Mouse (Mus musculus): ENCODE results near the gene Tcf20. TPM values are rescaled to one million over a fixed set of nuclear protein-coding genes. Genes with fewer than 3 reads are reported as not detected.

Tcf20 gene
- polyA plus RNA-seq, 1 experiment from 2014 or later = 15.1 TPM

GRCm38 (mm10) chr15:82898141-82898739 lies 89.4 kb downstream of the Tcf20 start:
- WGBS = 13% methylated on average over 11 of the region's 11 CpGs
- H3K4me1 ChIP-seq (ENCODE audit: control insufficient read depth, insufficient read depth, low read length) = peaks cover 3% of the 10 kb centered on the region; the same call in 1 of the 2 replicates
- H3K27ac ChIP-seq (replicated peaks; ENCODE audit: low read depth, low read length) = peak overlapping the region; percentile 96
- peak overlapping the region; percentile 96 for H3K4me2 ChIP-seq (ENCODE audit: low read depth, low read length)
- H3K9me3 ChIP-seq (replicated peaks; ENCODE audit: control insufficient read depth, low read length) = no peaks in the 10 kb centered on the region
- no peak for ATAC-seq (replicated peaks; ENCODE audit: insufficient number of reproducible peaks, low FRiP score, low TSS enrichment, low read depth)
- H3K27me3 ChIP-seq (ENCODE audit: control insufficient read depth, insufficient read depth, low read length) = no peaks in the 10 kb centered on the region
- no peaks in the 10 kb centered on the region for H3K36me3 ChIP-seq (replicated peaks; ENCODE audit: control insufficient read depth, insufficient read depth, low read depth, low read length)
- peak overlapping the region; percentile 99 for H3K4me3 ChIP-seq (ENCODE audit: low read depth, low read length)
- DNase-seq (ENCODE audit: low spot score) = peak; percentile 50
- H3K9ac ChIP-seq (replicated peaks; ENCODE audit: low read length) = peak overlapping the region; percentile 90

- Histone ChIP-seq H3K4me2 (ENCODE audit: low read depth, low read length) (no peak overlapping the region), H3K36me3 (replicated peaks; ENCODE audit: control insufficient read depth, insufficient read depth, low read depth, low read length) (no peaks in the 10 kb centered on the region), H3K4me3 (ENCODE audit: low read depth, low read length) (no peak overlapping the region), H3K27me3 (ENCODE audit: control insufficient read depth, insufficient read depth, low read length) (no peaks in the 10 kb centered on the region), H3K27ac (replicated peaks; ENCODE audit: low read depth, low read length) (no peak overlapping the region), H3K9me3 (replicated peaks; ENCODE audit: control insufficient read depth, low read length) (no peaks in the 10 kb centered on the region), H3K9ac (replicated peaks; ENCODE audit: low read length) (no peak overlapping the region), H3K4me1 (ENCODE audit: control insufficient read depth, insufficient read depth, low read length) (peaks cover 3% of the 10 kb centered on the region; the same call in 1 of the 2 replicates)
- ATAC-seq (replicated peaks; ENCODE audit: insufficient number of reproducible peaks, low FRiP score, low TSS enrichment, low read depth) = no peak
- no peak for DNase-seq (ENCODE audit: low spot score)
- WGBS = 83% methylated on average over 1 of the region's 1 CpGs
These were observed 91.3 kb downstream of the Tcf20 start for GRCm38 (mm10) chr15:82896336-82896735.

GRCm38 (mm10) chr15:82890470-82890869 lies 97.2 kb downstream of the Tcf20 start:
- Histone ChIP-seq H3K27ac (replicated peaks; ENCODE audit: low read depth, low read length) (no peak overlapping the region), H3K4me2 (ENCODE audit: low read depth, low read length) (no peak overlapping the region), H3K4me1 (ENCODE audit: control insufficient read depth, insufficient read depth, low read length) (no peaks in the 10 kb centered on the region), H3K27me3 (ENCODE audit: control insufficient read depth, insufficient read depth, low read length) (no peaks in the 10 kb centered on the region), H3K9me3 (replicated peaks; ENCODE audit: control insufficient read depth, low read length) (no peaks in the 10 kb centered on the region), H3K36me3 (replicated peaks; ENCODE audit: control insufficient read depth, insufficient read depth, low read depth, low read length) (no peaks in the 10 kb centered on the region), H3K4me3 (ENCODE audit: low read depth, low read length) (no peak overlapping the region), H3K9ac (replicated peaks; ENCODE audit: low read length) (no peak overlapping the region)
- ATAC-seq (replicated peaks; ENCODE audit: insufficient number of reproducible peaks, low FRiP score, low TSS enrichment, low read depth) (no peak), DNase-seq (ENCODE audit: low spot score) (no peak)

GRCm38 (mm10) chr15:82889426-82889825 lies 98.2 kb downstream of the Tcf20 start:
- Histone ChIP-seq H3K4me3 (ENCODE audit: low read depth, low read length) (no peak overlapping the region), H3K4me2 (ENCODE audit: low read depth, low read length) (no peak overlapping the region), H3K27me3 (ENCODE audit: control insufficient read depth, insufficient read depth, low read length) (no peaks in the 10 kb centered on the region), H3K27ac (replicated peaks; ENCODE audit: low read depth, low read length) (no peak overlapping the region), H3K4me1 (ENCODE audit: control insufficient read depth, insufficient read depth, low read length) (no peaks in the 10 kb centered on the region), H3K36me3 (replicated peaks; ENCODE audit: control insufficient read depth, insufficient read depth, low read depth, low read length) (no peaks in the 10 kb centered on the region), H3K9me3 (replicated peaks; ENCODE audit: control insufficient read depth, low read length) (no peaks in the 10 kb centered on the region), H3K9ac (replicated peaks; ENCODE audit: low read length) (no peak overlapping the region)
- ATAC-seq (replicated peaks; ENCODE audit: insufficient number of reproducible peaks, low FRiP score, low TSS enrichment, low read depth) (no peak), DNase-seq (ENCODE audit: low spot score) (no peak)
- WGBS = 71% methylated on average over 1 of the region's 1 CpGs

- Histone ChIP-seq H3K27ac (replicated peaks; ENCODE audit: low read depth, low read length) (no peak overlapping the region), H3K4me2 (ENCODE audit: low read depth, low read length) (no peak overlapping the region), H3K9ac (replicated peaks; ENCODE audit: low read length) (no peak overlapping the region), H3K9me3 (replicated peaks; ENCODE audit: control insufficient read depth, low read length) (no peaks in the 10 kb centered on the region), H3K4me1 (ENCODE audit: control insufficient read depth, insufficient read depth, low read length) (no peaks in the 10 kb centered on the region), H3K27me3 (ENCODE audit: control insufficient read depth, insufficient read depth, low read length) (no peaks in the 10 kb centered on the region), H3K4me3 (ENCODE audit: low read depth, low read length) (no peak overlapping the region), H3K36me3 (replicated peaks; ENCODE audit: control insufficient read depth, insufficient read depth, low read depth, low read length) (no peaks in the 10 kb centered on the region)
- WGBS = 82% methylated on average over 2 of the region's 2 CpGs
- DNase-seq (ENCODE audit: low spot score) (no peak), ATAC-seq (replicated peaks; ENCODE audit: insufficient number of reproducible peaks, low FRiP score, low TSS enrichment, low read depth) (no peak)
These were observed 99.2 kb downstream of the Tcf20 start for GRCm38 (mm10) chr15:82888466-82888865.

- no peaks in the 10 kb centered on the region for H3K4me1 ChIP-seq (ENCODE audit: control insufficient read depth, insufficient read depth, low read length)
- H3K36me3 ChIP-seq (replicated peaks; ENCODE audit: control insufficient read depth, insufficient read depth, low read depth, low read length) = no peaks in the 10 kb centered on the region
- DNase-seq (ENCODE audit: low spot score) (no peak), ATAC-seq (replicated peaks; ENCODE audit: insufficient number of reproducible peaks, low FRiP score, low TSS enrichment, low read depth) (no peak)
- no peak overlapping the region for H3K4me2 ChIP-seq (ENCODE audit: low read depth, low read length)
- no peaks in the 10 kb centered on the region for H3K27me3 ChIP-seq (ENCODE audit: control insufficient read depth, insufficient read depth, low read length)
- H3K27ac ChIP-seq (replicated peaks; ENCODE audit: low read depth, low read length) = no peak overlapping the region
- no peak overlapping the region for H3K4me3 ChIP-seq (ENCODE audit: low read depth, low read length)
- H3K9me3 ChIP-seq (replicated peaks; ENCODE audit: control insufficient read depth, low read length) = no peaks in the 10 kb centered on the region
- no peak overlapping the region for H3K9ac ChIP-seq (replicated peaks; ENCODE audit: low read length)
These were observed 110.4 kb downstream of the Tcf20 start for GRCm38 (mm10) chr15:82877309-82877708.

GRCm38 (mm10) chr15:82876863-82877262 lies 110.8 kb downstream of the Tcf20 start:
- no peak overlapping the region for H3K4me2 ChIP-seq (ENCODE audit: low read depth, low read length)
- no peaks in the 10 kb centered on the region for H3K36me3 ChIP-seq (replicated peaks; ENCODE audit: control insufficient read depth, insufficient read depth, low read depth, low read length)
- H3K9me3 ChIP-seq (replicated peaks; ENCODE audit: control insufficient read depth, low read length) = no peaks in the 10 kb centered on the region
- ATAC-seq (replicated peaks; ENCODE audit: insufficient number of reproducible peaks, low FRiP score, low TSS enrichment, low read depth) = no peak
- H3K27ac ChIP-seq (replicated peaks; ENCODE audit: low read depth, low read length) = no peak overlapping the region
- no peak overlapping the region for H3K9ac ChIP-seq (replicated peaks; ENCODE audit: low read length)
- WGBS = 80% methylated on average over 2 of the region's 2 CpGs
- H3K27me3 ChIP-seq (ENCODE audit: control insufficient read depth, insufficient read depth, low read length) = no peaks in the 10 kb centered on the region
- DNase-seq (ENCODE audit: low spot score) = no peak
- H3K4me3 ChIP-seq (ENCODE audit: low read depth, low read length) = no peak overlapping the region
- no peaks in the 10 kb centered on the region for H3K4me1 ChIP-seq (ENCODE audit: control insufficient read depth, insufficient read depth, low read length)

GRCm38 (mm10) chr15:82872037-82872436 lies 115.6 kb downstream of the Tcf20 start:
- Histone ChIP-seq H3K4me3 (ENCODE audit: low read depth, low read length) (no peak overlapping the region), H3K9ac (replicated peaks; ENCODE audit: low read length) (no peak overlapping the region), H3K4me1 (ENCODE audit: control insufficient read depth, insufficient read depth, low read length) (no peaks in the 10 kb centered on the region), H3K4me2 (ENCODE audit: low read depth, low read length) (no peak overlapping the region), H3K9me3 (replicated peaks; ENCODE audit: control insufficient read depth, low read length) (no peaks in the 10 kb centered on the region), H3K27ac (replicated peaks; ENCODE audit: low read depth, low read length) (no peak overlapping the region), H3K27me3 (ENCODE audit: control insufficient read depth, insufficient read depth, low read length) (no peaks in the 10 kb centered on the region), H3K36me3 (replicated peaks; ENCODE audit: control insufficient read depth, insufficient read depth, low read depth, low read length) (no peaks in the 10 kb centered on the region)
- DNase-seq (ENCODE audit: low spot score) (no peak), ATAC-seq (replicated peaks; ENCODE audit: insufficient number of reproducible peaks, low FRiP score, low TSS enrichment, low read depth) (no peak)
- 94% methylated on average over 1 of the region's 1 CpGs for WGBS
